Mouse (Mus musculus) neural tube, embryonic 10.5 days (tissue): ENCODE measurements around the gene Insm1.

Source experiments
- DNase-seq: peaks from one replicate; pipeline ENCODE4 v3.0.0-alpha.2; 2017; ENCODE audit warnings: low spot score; ENCODE audit errors: extremely low spot score

The Insm1 gene

DNA sequence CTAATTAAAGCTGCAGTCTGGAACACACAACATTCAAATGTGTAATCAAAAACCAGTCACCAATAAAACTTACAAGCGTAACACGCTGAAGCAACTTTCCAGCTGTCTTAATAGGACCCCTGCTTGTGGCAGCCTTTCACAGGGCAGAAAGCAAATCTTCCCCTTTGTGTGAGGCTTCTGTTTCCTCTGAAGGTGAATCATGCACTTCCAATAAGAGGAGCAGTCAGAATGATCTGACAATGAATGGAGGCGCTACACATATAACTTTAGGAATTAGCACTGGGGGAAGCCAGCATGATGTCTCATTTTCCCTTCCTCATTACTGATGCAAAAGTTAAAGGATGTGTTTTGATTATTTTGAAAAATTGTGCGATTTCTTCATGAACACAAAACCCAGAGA lies 39.4 kb downstream of the Insm1 start:
- no peak for DNase-seq

DNA sequence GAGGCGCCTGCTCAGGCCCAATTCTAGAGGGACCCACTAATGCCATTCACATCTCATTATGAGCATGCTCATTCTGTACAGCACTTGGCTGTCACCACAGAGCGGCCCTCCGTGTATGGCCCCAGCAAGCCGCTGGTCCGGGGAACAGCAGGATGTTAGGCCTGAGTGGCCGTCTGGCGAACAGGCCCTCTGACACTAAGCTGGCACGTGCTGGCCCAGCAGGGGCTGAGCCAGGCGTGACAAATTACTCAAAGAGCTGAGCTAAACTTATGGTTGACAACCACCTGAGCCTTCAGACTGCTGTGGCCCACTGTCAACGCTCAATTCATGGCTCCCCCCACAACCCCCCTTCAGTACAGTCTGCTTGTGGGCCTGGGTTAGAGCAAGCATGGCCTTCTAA lies 40.5 kb downstream of the Insm1 start:
- DNase-seq = peak; percentile 51

- DNase-seq = no peak
Measured at GRCm38 (mm10) chr2:146262966-146263365, 41.2 kb downstream of the Insm1 start.

DNA sequence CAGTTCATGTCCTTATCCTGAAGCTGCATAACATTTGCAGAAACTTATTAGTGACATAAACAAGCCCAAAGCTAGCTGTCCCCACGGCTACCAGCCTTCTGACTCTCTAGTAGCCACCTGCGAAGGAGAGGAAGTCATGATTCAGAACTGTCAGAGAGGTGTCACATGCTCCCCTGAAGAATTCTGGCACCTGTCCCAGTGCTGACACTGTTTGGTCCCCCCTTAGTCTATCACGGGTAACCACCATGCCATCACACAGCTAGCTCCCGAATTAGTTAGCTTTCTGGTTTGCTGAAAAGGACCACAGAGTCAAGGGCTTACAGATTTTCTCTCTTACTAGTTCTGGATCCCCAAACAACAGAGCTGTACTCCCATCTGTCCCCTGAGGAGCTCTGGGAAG lies 43.3 kb downstream of the Insm1 start:
- DNase-seq = no peak

- no peak for DNase-seq
Measured at GRCm38 (mm10) chr2:146266539-146266938, 44.8 kb downstream of the Insm1 start.
